Mouse (Mus musculus): Measurements from ENCODE around the gene Yeats2. TPM values are rescaled to one million over a fixed set of nuclear protein-coding genes. Genes with fewer than 3 reads are reported as not detected.

Yeats2 gene
- polyA plus RNA-seq, 1 experiment from 2014 or later = 16.5 TPM

- no peak overlapping the region for H3K27ac ChIP-seq (ENCODE audit: low read depth, low read length)
- peaks cover 52% of the 10 kb centered on the region for H3K36me3 ChIP-seq (ENCODE audit: control insufficient read depth, insufficient read depth, low read length)
- no peaks in the 10 kb centered on the region for H3K27me3 ChIP-seq (replicated peaks; ENCODE audit: control insufficient read depth, insufficient read depth, low read length)
- no peaks in the 10 kb centered on the region for H3K4me1 ChIP-seq (ENCODE audit: control insufficient read depth, insufficient read depth, low read depth, low read length)
- H3K9me3 ChIP-seq (ENCODE audit: control insufficient read depth, low read length) = no peaks in the 10 kb centered on the region
- H3K4me3 ChIP-seq (ENCODE audit: low read length) = no peak overlapping the region
- H3K4me2 ChIP-seq (ENCODE audit: low read length) = no peak overlapping the region
- H3K9ac ChIP-seq (ENCODE audit: low read depth, low read length) = no peak overlapping the region
- ATAC-seq = 0 out of 2 replicates have a peak, but pooled peaks have one; percentile 45
- 85% methylated on average over 3 of the region's 3 CpGs for WGBS
Observed at GRCm38 (mm10) chr16:20213591-20214226, 72.8 kb downstream of the Yeats2 start.

- WGBS = 97% methylated on average over 6 of the region's 6 CpGs
- Histone ChIP-seq H3K4me2 (ENCODE audit: low read length) (no peak overlapping the region), H3K36me3 (ENCODE audit: control insufficient read depth, insufficient read depth, low read length) (peaks cover 47% of the 10 kb centered on the region), H3K9ac (ENCODE audit: low read depth, low read length) (no peak overlapping the region), H3K27ac (ENCODE audit: low read depth, low read length) (no peak overlapping the region), H3K9me3 (ENCODE audit: control insufficient read depth, low read length) (no peaks in the 10 kb centered on the region), H3K27me3 (replicated peaks; ENCODE audit: control insufficient read depth, insufficient read depth, low read length) (no peaks in the 10 kb centered on the region), H3K4me1 (ENCODE audit: control insufficient read depth, insufficient read depth, low read depth, low read length) (no peaks in the 10 kb centered on the region), H3K4me3 (ENCODE audit: low read length) (no peak overlapping the region)
- ATAC-seq = no peak
Observed at GRCm38 (mm10) chr16:20222726-20223125, 81.9 kb downstream of the Yeats2 start.

- Histone ChIP-seq H3K4me2 (ENCODE audit: low read length) (no peak overlapping the region), H3K4me3 (ENCODE audit: low read length) (no peak overlapping the region), H3K4me1 (ENCODE audit: control insufficient read depth, insufficient read depth, low read depth, low read length) (no peaks in the 10 kb centered on the region), H3K27ac (ENCODE audit: low read depth, low read length) (no peak overlapping the region), H3K9ac (ENCODE audit: low read depth, low read length) (no peak overlapping the region), H3K9me3 (ENCODE audit: control insufficient read depth, low read length) (no peaks in the 10 kb centered on the region), H3K27me3 (replicated peaks; ENCODE audit: control insufficient read depth, insufficient read depth, low read length) (no peaks in the 10 kb centered on the region), H3K36me3 (ENCODE audit: control insufficient read depth, insufficient read depth, low read length) (peaks cover 41% of the 10 kb centered on the region)
- 96% methylated on average over 4 of the region's 4 CpGs for WGBS
- ATAC-seq = no peak
Observed at GRCm38 (mm10) chr16:20226676-20227075, 85.8 kb downstream of the Yeats2 start.

GRCm38 (mm10) chr16:20227504-20227903 is 86.6 kb downstream of the Yeats2 start:
- Histone ChIP-seq H3K36me3 (ENCODE audit: control insufficient read depth, insufficient read depth, low read length) (peaks cover 33% of the 10 kb centered on the region), H3K4me1 (ENCODE audit: control insufficient read depth, insufficient read depth, low read depth, low read length) (no peaks in the 10 kb centered on the region)
- ATAC-seq = 0 out of 2 replicates have a peak, but pooled peaks have one; percentile 50

GRCm38 (mm10) chr16:20228167-20228566 is 87.3 kb downstream of the Yeats2 start:
- no peaks in the 10 kb centered on the region for H3K27me3 ChIP-seq (replicated peaks; ENCODE audit: control insufficient read depth, insufficient read depth, low read length)
- no peaks in the 10 kb centered on the region for H3K9me3 ChIP-seq (ENCODE audit: control insufficient read depth, low read length)
- no peak overlapping the region for H3K4me3 ChIP-seq (ENCODE audit: low read length)
- no peaks in the 10 kb centered on the region for H3K4me1 ChIP-seq (ENCODE audit: control insufficient read depth, insufficient read depth, low read depth, low read length)
- no peak overlapping the region for H3K4me2 ChIP-seq (ENCODE audit: low read length)
- H3K36me3 ChIP-seq (ENCODE audit: control insufficient read depth, insufficient read depth, low read length) = peaks cover 30% of the 10 kb centered on the region
- no peak for ATAC-seq
- H3K9ac ChIP-seq (ENCODE audit: low read depth, low read length) = no peak overlapping the region
- no peak overlapping the region for H3K27ac ChIP-seq (ENCODE audit: low read depth, low read length)
- WGBS = 96% methylated on average over 5 of the region's 5 CpGs

More at GRCm38 (mm10) chr16:20227504-20227903, 86.6 kb downstream of the Yeats2 start:
- 87% methylated on average over 6 of the region's 6 CpGs for WGBS
- no peak overlapping the region for H3K4me3 ChIP-seq (ENCODE audit: low read length)
- no peaks in the 10 kb centered on the region for H3K9me3 ChIP-seq (ENCODE audit: control insufficient read depth, low read length)
- H3K4me2 ChIP-seq (ENCODE audit: low read length) = no peak overlapping the region
- H3K27ac ChIP-seq (ENCODE audit: low read depth, low read length) = no peak overlapping the region
- H3K27me3 ChIP-seq (replicated peaks; ENCODE audit: control insufficient read depth, insufficient read depth, low read length) = no peaks in the 10 kb centered on the region
- no peak overlapping the region for H3K9ac ChIP-seq (ENCODE audit: low read depth, low read length)

GRCm38 (mm10) chr16:20234406-20234805 is 93.5 kb downstream of the Yeats2 start:
- Histone ChIP-seq H3K4me2 (ENCODE audit: low read length) (no peak overlapping the region), H3K36me3 (ENCODE audit: control insufficient read depth, insufficient read depth, low read length) (peaks cover 12% of the 10 kb centered on the region), H3K27me3 (replicated peaks; ENCODE audit: control insufficient read depth, insufficient read depth, low read length) (no peaks in the 10 kb centered on the region), H3K27ac (ENCODE audit: low read depth, low read length) (no peak overlapping the region), H3K9me3 (ENCODE audit: control insufficient read depth, low read length) (no peaks in the 10 kb centered on the region), H3K9ac (ENCODE audit: low read depth, low read length) (no peak overlapping the region), H3K4me3 (ENCODE audit: low read length) (no peak overlapping the region), H3K4me1 (ENCODE audit: control insufficient read depth, insufficient read depth, low read depth, low read length) (no peaks in the 10 kb centered on the region)
- 60% methylated on average over 4 of the region's 4 CpGs for WGBS
- no peak for ATAC-seq

- no peak overlapping the region for H3K9ac ChIP-seq (ENCODE audit: low read depth, low read length)
- H3K4me2 ChIP-seq (ENCODE audit: low read length) = no peak overlapping the region
- 38% methylated on average over 4 of the region's 4 CpGs for WGBS
- H3K27ac ChIP-seq (ENCODE audit: low read depth, low read length) = peak overlapping the region; percentile 36; the same call in 1 of the 2 replicates
- no peaks in the 10 kb centered on the region for H3K27me3 ChIP-seq (replicated peaks; ENCODE audit: control insufficient read depth, insufficient read depth, low read length)
- no peak overlapping the region for H3K4me3 ChIP-seq (ENCODE audit: low read length)
- ATAC-seq = peak; percentile 35
- no peaks in the 10 kb centered on the region; the same call in 1 of the 2 replicates for H3K4me1 ChIP-seq (ENCODE audit: control insufficient read depth, insufficient read depth, low read depth, low read length)
- 0 out of 2 replicates have a peak, but pooled peaks cover 3% of the 10 kb centered on the region for H3K36me3 ChIP-seq (ENCODE audit: control insufficient read depth, insufficient read depth, low read length)
- H3K9me3 ChIP-seq (ENCODE audit: control insufficient read depth, low read length) = no peaks in the 10 kb centered on the region
Observed at GRCm38 (mm10) chr16:20237426-20237825, 96.6 kb downstream of the Yeats2 start.

- ATAC-seq = no peak
- no peaks in the 10 kb centered on the region for H3K27me3 ChIP-seq (replicated peaks; ENCODE audit: control insufficient read depth, insufficient read depth, low read length)
- no peak overlapping the region for H3K9ac ChIP-seq (ENCODE audit: low read depth, low read length)
- no peaks in the 10 kb centered on the region; the same call in 1 of the 2 replicates for H3K4me1 ChIP-seq (ENCODE audit: control insufficient read depth, insufficient read depth, low read depth, low read length)
- no peak overlapping the region for H3K27ac ChIP-seq (ENCODE audit: low read depth, low read length)
- no peak overlapping the region for H3K4me3 ChIP-seq (ENCODE audit: low read length)
- H3K36me3 ChIP-seq (ENCODE audit: control insufficient read depth, insufficient read depth, low read length) = no peaks in the 10 kb centered on the region
- WGBS = 92% methylated on average over 4 of the region's 4 CpGs
- no peak overlapping the region for H3K4me2 ChIP-seq (ENCODE audit: low read length)
- no peaks in the 10 kb centered on the region for H3K9me3 ChIP-seq (ENCODE audit: control insufficient read depth, low read length)
Observed at GRCm38 (mm10) chr16:20238646-20239045, 97.8 kb downstream of the Yeats2 start.

- H3K27ac ChIP-seq (ENCODE audit: low read depth, low read length) = peak within 1 kb of the TSS; percentile 84
- H3K4me1 ChIP-seq (ENCODE audit: control insufficient read depth, insufficient read depth, low read depth, low read length) = no peaks in the 10 kb centered on the region; the same call in 1 of the 2 replicates
- peak within 1 kb of the TSS; percentile 66 for H3K4me3 ChIP-seq (ENCODE audit: low read length)
- no peaks in the 10 kb centered on the region for H3K9me3 ChIP-seq (ENCODE audit: control insufficient read depth, low read length)
- peak within 1 kb of the TSS; percentile 74 for H3K4me2 ChIP-seq (ENCODE audit: low read length)
- under 1% methylated on average over 78 of the region's 90 CpGs for WGBS
- no peaks in the 10 kb centered on the region for H3K27me3 ChIP-seq (replicated peaks; ENCODE audit: control insufficient read depth, insufficient read depth, low read length)
- H3K36me3 ChIP-seq (ENCODE audit: control insufficient read depth, insufficient read depth, low read length) = no peaks in the 10 kb centered on the region
- ATAC-seq = peak; percentile 91
- H3K9ac ChIP-seq (ENCODE audit: low read depth, low read length) = peak within 1 kb of the TSS; percentile 79
Observed at GRCm38 (mm10) chr16:20240468-20241414, 99.9 kb downstream of the Yeats2 start, which contains the start of gene Map6d1. TSS of gene Map6d1 (minus strand) at chr16:20241358.

Measured in hindbrain, embryonic 16.5 days (tissue).